Mouse (Mus musculus) liver, adult 2 months (tissue): ENCODE data around the gene Ccdc80.

Source experiments
- CTCF ChIP-seq: fragments of 200-500 bp; IDR thresholded peaks from 2 replicates; pipeline ENCODE4 v1.5.1; 2011; ENCODE audit warnings: low read depth, low read length, control low read depth
- POLR2A ChIP-seq: fragments of 200-500 bp; IDR thresholded peaks from 2 replicates; pipeline ENCODE4 v1.6.1; 2011; ENCODE audit warnings: low read length, control low read depth; ENCODE audit not compliant: insufficient read depth; ENCODE audit errors: extremely low read depth

- no peak for TF ChIP-seq POLR2A
- TF ChIP-seq CTCF = no peak
Observed at GRCm38 (mm10) chr16:45093137-45093731, at the start of gene Ccdc80.
